Mouse (Mus musculus) heart, postnatal 0 days (tissue): ENCODE results near the gene Pygo1. TPM values are rescaled to one million over a fixed set of nuclear protein-coding genes. Genes with fewer than 3 reads are reported as not detected.

Source experiments
- ATAC-seq: fragments of 200-750 bp; cut with Nextera tagmentation; 2 replicates; pipeline ENCODE4 v1.8.0; 2017; ENCODE audit warnings: low read depth, moderate number of reproducible peaks, moderate library complexity; ENCODE audit not compliant: insufficient read depth
- DNase-seq: peaks from one replicate; pipeline ENCODE4 v3.0.0-alpha.2; 2016; ENCODE audit warnings: low spot score
- H3K27ac ChIP-seq: fragments of 300-500 bp; sonication (generic); 2 replicates; pipeline ENCODE4 v1.5.1; 2014; ENCODE audit warnings: low read depth, mild to moderate bottlenecking
- H3K27me3 ChIP-seq: fragments of 300-500 bp; sonication (generic); 2 replicates; pipeline ENCODE4 v1.6.1; 2014; ENCODE audit warnings: low read length, mixed read lengths; ENCODE audit not compliant: control insufficient read depth, insufficient read depth
- H3K36me3 ChIP-seq: fragments of 300-500 bp; sonication (generic); replicated peaks from 2 replicates; pipeline ENCODE4 v1.6.1; 2014; ENCODE audit warnings: low read length, mixed read lengths; ENCODE audit not compliant: control insufficient read depth, insufficient read depth
- H3K4me1 ChIP-seq: fragments of 300-500 bp; sonication (generic); 2 replicates; pipeline ENCODE4 v1.6.1; 2014; ENCODE audit warnings: antibody characterized with exemption; ENCODE audit not compliant: control insufficient read depth, insufficient read depth
- H3K4me2 ChIP-seq: fragments of 300-500 bp; sonication (generic); 2 replicates; pipeline ENCODE4 v1.6.1; 2014; ENCODE audit warnings: low read depth, mild to moderate bottlenecking, low read length, moderate library complexity
- H3K4me3 ChIP-seq: fragments of 300-500 bp; sonication (generic); 2 replicates; pipeline ENCODE4 v1.5.1; 2014; ENCODE audit warnings: low read depth, low read length
- H3K9ac ChIP-seq: fragments of 300-500 bp; sonication (generic); replicated peaks from 2 replicates; pipeline ENCODE4 v1.6.1; 2014; ENCODE audit warnings: low read depth, low read length, mixed read lengths
- H3K9me3 ChIP-seq: fragments of 300-500 bp; sonication (generic); replicated peaks from 2 replicates; pipeline ENCODE4 v1.6.1; 2016; ENCODE audit warnings: low read length; ENCODE audit not compliant: control insufficient read depth
- CTCF ChIP-seq: IDR thresholded peaks from 2 replicates; pipeline ENCODE4 v1.5.1; 2016; ENCODE audit warnings: antibody characterized with exemption, control low read depth, low read depth
- EP300 ChIP-seq: IDR thresholded peaks from 2 replicates; pipeline ENCODE4 v1.6.1; 2016; ENCODE audit warnings: antibody characterized with exemption, low read depth
- WGBS: fragments of 180-500 bp; shearing (Covaris S2); extraction: QIAGEN DNeasy Blood & Tissue Kit; methylation state at CpG from one replicate; pipeline ENCODE4 v1.1.7; 2014; 5-methylcytosine and 5-hydroxymethylcytosine counted together
- polyA plus RNA-seq: library from polyadenylated mRNA; unstranded; fragments of >200 nt; fragmentation: Nextera tagmentation; extraction: Ambion mirVana; gene quantifications from 2 replicates; pipeline ENCODE4 v1.2.1, GENCODE M21; 2015
- total RNA-seq: library from RNA; depleted of rRNA; stranded (reverse); fragments of >200 nt; gene quantifications from 2 replicates; pipeline ENCODE4 v1.2.3, GENCODE M21; 2014; ENCODE audit warnings: low replicate concordance; rRNA removed

The Pygo1 gene
- total and polyA plus RNA-seq, 2 experiments from 2014 or later, result 1.6 to 1.9 TPM

DNA sequence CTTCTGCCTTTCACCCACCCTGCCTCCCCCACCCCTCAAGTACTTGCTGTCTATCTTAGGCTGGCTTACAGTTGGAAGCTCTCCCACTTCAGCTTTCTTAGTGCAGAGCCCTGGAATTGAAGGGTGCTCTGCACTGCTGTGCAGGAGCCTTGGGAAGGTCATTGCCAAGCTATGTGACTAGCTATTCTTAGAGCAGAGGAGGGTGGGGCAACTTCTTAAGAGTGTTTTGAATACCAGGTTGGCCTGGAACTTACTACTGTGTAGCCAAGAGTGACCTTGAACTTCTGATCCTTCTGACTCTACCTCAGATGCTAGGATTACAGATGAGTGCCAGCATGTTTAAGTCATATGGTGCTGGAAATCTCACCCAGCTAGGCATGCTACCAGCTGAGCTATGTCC is 70.7 kb downstream of the Pygo1 start:
- no peaks in the 10 kb centered on the region for H3K9me3 ChIP-seq
- no peaks in the 10 kb centered on the region for H3K27me3 ChIP-seq
- no peak overlapping the region for H3K9ac ChIP-seq
- DNase-seq (no peak), ATAC-seq (peak; percentile 24; the same call in 1 of the 2 replicates)
- no peak overlapping the region for H3K4me3 ChIP-seq
- TF ChIP-seq EP300 (no peak), CTCF (no peak)
- no peaks in the 10 kb centered on the region; the same call in 1 of the 2 replicates for H3K4me1 ChIP-seq
- no peak overlapping the region for H3K27ac ChIP-seq
- 0 out of 2 replicates have a peak, but pooled peaks cover 9% of the 10 kb centered on the region for H3K36me3 ChIP-seq
- no peak overlapping the region for H3K4me2 ChIP-seq

DNA sequence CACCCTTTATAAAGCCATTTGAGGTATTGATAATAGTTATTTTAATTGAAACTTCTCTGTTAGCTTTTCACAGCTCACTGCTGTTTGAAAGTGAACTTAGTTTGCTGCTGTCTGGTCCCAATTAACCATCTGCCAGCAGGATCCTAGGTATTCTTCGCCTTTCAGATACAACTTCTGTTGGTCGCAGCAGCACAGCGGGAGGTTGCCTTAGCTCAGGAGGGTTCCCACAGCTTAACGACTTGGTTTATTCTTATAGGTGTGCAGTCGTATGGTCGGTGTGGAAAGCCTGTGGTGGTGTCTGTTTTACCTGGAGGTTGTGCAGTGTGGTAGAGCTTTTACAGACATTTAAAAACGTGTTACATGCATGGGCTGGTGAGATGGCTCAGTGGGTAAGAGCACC is 71.4 kb downstream of the Pygo1 start:
- H3K4me1 ChIP-seq, result no peaks in the 10 kb centered on the region; the same call in 1 of the 2 replicates
- TF ChIP-seq EP300, result no peak
- no peak for TF ChIP-seq CTCF
- 0 out of 2 replicates have a peak, but pooled peaks cover 14% of the 10 kb centered on the region for H3K36me3 ChIP-seq
- no peaks in the 10 kb centered on the region for H3K9me3 ChIP-seq
- WGBS, result 59% methylated on average over 7 of the region's 7 CpGs
- H3K4me3 ChIP-seq, result no peak overlapping the region
- no peak overlapping the region for H3K27ac ChIP-seq
- ATAC-seq (no peak), DNase-seq (no peak)
- no peaks in the 10 kb centered on the region for H3K27me3 ChIP-seq
- no peak overlapping the region for H3K9ac ChIP-seq
- H3K4me2 ChIP-seq, result no peak overlapping the region

DNA sequence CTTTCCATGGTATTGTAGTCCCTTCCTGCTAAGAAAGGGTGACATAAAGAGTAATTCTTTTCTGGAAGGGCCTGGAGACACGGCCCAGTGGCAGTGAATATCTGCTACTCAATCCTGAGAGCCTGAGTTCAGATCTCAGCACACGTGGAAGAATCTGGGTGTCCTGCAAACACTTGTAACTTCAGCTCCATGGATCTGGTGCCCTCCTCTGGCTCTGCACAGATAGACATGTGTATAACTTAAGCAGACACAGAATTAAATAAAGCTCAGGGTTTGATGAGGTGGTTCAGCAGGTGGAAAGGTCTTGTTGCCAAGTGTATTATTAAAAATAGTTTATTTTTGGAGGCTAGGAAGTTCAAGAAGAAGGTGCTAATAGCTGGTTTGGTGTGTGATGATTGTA is 75.0 kb downstream of the Pygo1 start:
- H3K27ac ChIP-seq, result no peak overlapping the region
- DNase-seq (no peak), ATAC-seq (no peak)
- no peak overlapping the region for H3K4me2 ChIP-seq
- H3K9ac ChIP-seq, result no peak overlapping the region
- H3K4me1 ChIP-seq, result no peaks in the 10 kb centered on the region; the same call in 1 of the 2 replicates
- H3K27me3 ChIP-seq, result no peaks in the 10 kb centered on the region
- TF ChIP-seq CTCF (peak; percentile 10; the same call in 1 of the 2 replicates), EP300 (no peak)
- 77% methylated on average over 2 of the region's 2 CpGs for WGBS
- no peak overlapping the region for H3K4me3 ChIP-seq
- H3K9me3 ChIP-seq, result no peaks in the 10 kb centered on the region
- H3K36me3 ChIP-seq, result peaks cover 26% of the 10 kb centered on the region

DNA sequence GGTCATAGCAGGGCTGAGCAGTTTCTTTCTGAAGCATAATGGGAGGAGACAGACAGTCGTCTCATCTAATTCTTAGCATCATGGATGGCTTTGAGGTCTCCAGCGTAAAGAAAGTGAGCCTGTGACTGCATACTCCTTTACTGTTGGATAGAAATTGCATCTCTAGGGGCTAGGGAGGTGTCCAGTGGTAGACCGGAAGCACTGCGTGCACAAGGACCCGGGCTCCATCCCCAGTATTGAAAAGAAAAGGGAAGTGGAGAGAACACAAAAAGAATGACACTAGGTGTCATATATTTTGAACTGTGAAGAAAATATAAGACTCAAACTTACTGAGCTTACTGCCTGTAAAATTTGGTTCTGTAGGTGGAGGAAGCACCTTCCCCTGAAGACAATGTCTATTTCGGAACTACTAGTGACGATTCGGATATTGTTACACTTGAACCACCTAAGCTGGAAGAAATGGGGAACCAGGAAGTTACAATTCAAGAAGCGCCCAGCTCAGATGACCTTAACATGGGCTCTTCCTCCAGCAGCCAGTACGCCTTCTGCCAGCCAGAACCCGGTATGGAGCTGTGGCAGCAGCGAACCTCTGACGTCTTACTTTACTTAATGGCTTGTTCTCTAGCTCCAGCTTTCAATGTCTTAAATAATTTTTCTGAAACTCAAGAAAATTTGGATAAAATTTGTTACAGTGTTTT is 76.0 kb downstream of the Pygo1 start:
- no peak for DNase-seq
- no peak overlapping the region for H3K9ac ChIP-seq
- H3K4me1 ChIP-seq, result no peaks in the 10 kb centered on the region
- H3K4me2 ChIP-seq, result no peak overlapping the region
- no peaks in the 10 kb centered on the region for H3K9me3 ChIP-seq
- TF ChIP-seq CTCF (no peak), EP300 (no peak)
- H3K4me3 ChIP-seq, result no peak overlapping the region
- no peak overlapping the region for H3K27ac ChIP-seq
- peaks cover 30% of the 10 kb centered on the region for H3K36me3 ChIP-seq
- 82% methylated on average over 13 of the region's 13 CpGs for WGBS
- no peaks in the 10 kb centered on the region for H3K27me3 ChIP-seq
- ATAC-seq, result no peak

Other genes starting within 250 kb of the Pygo1 start
- 0.04 and 0.73 TPM in 2 replicates for gene Prtg, start 118.8 kb upstream of the Pygo1 start, total RNA-seq
- 0.15 and 0.31 TPM in 2 replicates for gene Prtg, start 118.8 kb upstream of the Pygo1 start, polyA plus RNA-seq
- gene Dyx1c1, start 33.1 kb downstream of the Pygo1 start, total RNA-seq, result not detected in 2 replicates
- gene Dyx1c1, start 33.1 kb downstream of the Pygo1 start, polyA plus RNA-seq, result 0.47 and 0.51 TPM in 2 replicates
- not detected in 2 replicates for gene Gm44503, start 33.2 kb downstream of the Pygo1 start, total RNA-seq
- gene Gm44503, start 33.2 kb downstream of the Pygo1 start, polyA plus RNA-seq, result not detected in 2 replicates
- 0.85 and 28.0 TPM in 2 replicates for gene Ccpg1os, start 59.7 kb downstream of the Pygo1 start, total RNA-seq
- 15.8 and 19.0 TPM in 2 replicates for gene Ccpg1os, start 59.7 kb downstream of the Pygo1 start, polyA plus RNA-seq
- 8.3 and 11.3 TPM in 2 replicates for gene Ccpg1, start 59.8 kb downstream of the Pygo1 start, total RNA-seq
- gene Ccpg1, start 59.8 kb downstream of the Pygo1 start, polyA plus RNA-seq, result 27.2 and 27.3 TPM in 2 replicates
- 3.0 and 8.8 TPM in 2 replicates for gene Pigb, start 114.7 kb downstream of the Pygo1 start, total RNA-seq
- gene Pigb, start 114.7 kb downstream of the Pygo1 start, polyA plus RNA-seq, result 1.9 and 2.5 TPM in 2 replicates
- 3.1 and 4.0 TPM in 2 replicates for gene Rab27a, start 119.2 kb downstream of the Pygo1 start, total RNA-seq
- 1.7 and 2.7 TPM in 2 replicates for gene Rab27a, start 119.2 kb downstream of the Pygo1 start, polyA plus RNA-seq
- not detected in 2 replicates for gene Khdc3, start 176.2 kb downstream of the Pygo1 start, total RNA-seq
- gene Khdc3, start 176.2 kb downstream of the Pygo1 start, polyA plus RNA-seq, result not detected in 2 replicates
- gene Gm20509, start 176.8 kb downstream of the Pygo1 start, total RNA-seq, result not detected in 2 replicates
- not detected in 2 replicates for gene Gm20509, start 176.8 kb downstream of the Pygo1 start, polyA plus RNA-seq
- 51.6 and 65.0 TPM in 2 replicates for gene Rsl24d1, start 187.8 kb downstream of the Pygo1 start, total RNA-seq
- 70.4 and 71.4 TPM in 2 replicates for gene Rsl24d1, start 187.8 kb downstream of the Pygo1 start, polyA plus RNA-seq